14 mouse cellular contexts compared by ENCODE assay signal in genomic region chr11:8634728-8635410, GRCm38 (mm10). TPM values are rescaled to one million over a fixed set of nuclear protein-coding genes. Genes with fewer than 3 reads are reported as not detected.
DNase-seq lines count a peak whose midpoint lies in the region; ATAC-seq and TF ChIP-seq lines count a peak whose summit lies in the region.
"Had no signal": no experiment of that assay in that cellular context is flagged by ENCODE, and none has a peak within 500 bp of the region (broad histone marks: within the 10 kb centered on the region; RNA-seq: fewer than 3 reads in every experiment).

No protein-coding gene starts in this region.

- WGBS in intestine, embryonic 14.5 days: 62% methylated on average over 7 of the region's 7 CpGs
- WGBS in kidney, postnatal 0 days: 46% methylated on average over 7 of the region's 7 CpGs
- 16% methylated on average over 7 of the region's 7 CpGs for WGBS in small intestine, adult 2 months
- WGBS in hindbrain, embryonic 16.5 days: 42% methylated on average over 7 of the region's 7 CpGs

- ATAC-seq in intestine, embryonic 14.5 days (replicated peaks; ENCODE audit: low FRiP score, low TSS enrichment, low read depth): 0 out of 2 replicates have a peak, but pooled peaks have one; percentile 26
- peak; percentile 94 for ATAC-seq in kidney, postnatal 0 days (replicated peaks; ENCODE audit: low FRiP score, low read depth)
- ATAC-seq in hindbrain, embryonic 16.5 days: no peak

- H3K27me3 ChIP-seq in intestine, embryonic 14.5 days (replicated peaks; ENCODE audit: control insufficient read depth, insufficient read depth, low read length): no peaks in the 10 kb centered on the region
- H3K27me3 ChIP-seq in kidney, postnatal 0 days (ENCODE audit: insufficient read depth, low read length): no peaks in the 10 kb centered on the region
- no peaks in the 10 kb centered on the region for H3K27me3 ChIP-seq in small intestine, adult 2 months (ENCODE audit: control insufficient read depth, insufficient read depth, low read length)
- H3K27me3 ChIP-seq in hindbrain, embryonic 16.5 days (replicated peaks; ENCODE audit: control insufficient read depth, insufficient read depth, low read length): no peaks in the 10 kb centered on the region

- TF ChIP-seq CTCF in kidney, postnatal 0 days (IDR thresholded peaks at IDR 0.05; ENCODE audit: low read depth): no peak
- TF ChIP-seq CTCF in small intestine, adult 2 months (IDR thresholded peaks at IDR 0.05; ENCODE audit: extremely low read depth, insufficient read length, insufficient replicate concordance, low read depth, low read length): no peak

- no peak overlapping the region for H3K4me2 ChIP-seq in intestine, embryonic 14.5 days (ENCODE audit: low read length)
- H3K4me2 ChIP-seq in kidney, postnatal 0 days (ENCODE audit: low read length): peak overlapping the region; percentile 18; the same call in 1 of the 2 replicates
- H3K4me2 ChIP-seq in hindbrain, embryonic 16.5 days (ENCODE audit: low read length): no peak overlapping the region

- H3K27ac ChIP-seq in intestine, embryonic 14.5 days (ENCODE audit: low read depth): no peak overlapping the region
- H3K27ac ChIP-seq in kidney, postnatal 0 days: peak overlapping the region; percentile 93
- peak overlapping the region; percentile 98 for H3K27ac ChIP-seq in small intestine, adult 2 months (ENCODE audit: insufficient read depth, low read depth, low read length)
- no peak overlapping the region for H3K27ac ChIP-seq in hindbrain, embryonic 16.5 days (ENCODE audit: low read depth, low read length)

- peaks cover 27% of the 10 kb centered on the region for H3K4me1 ChIP-seq in intestine, embryonic 14.5 days (replicated peaks; ENCODE audit: control insufficient read depth, insufficient read depth, low read length)
- peaks cover 25% of the 10 kb centered on the region for H3K4me1 ChIP-seq in kidney, postnatal 0 days (replicated peaks; ENCODE audit: insufficient read depth, low read length)
- H3K4me1 ChIP-seq in small intestine, adult 2 months (ENCODE audit: control insufficient read depth, insufficient read depth, insufficient read length, low read length): peaks cover 50% of the 10 kb centered on the region
- H3K4me1 ChIP-seq in hindbrain, embryonic 16.5 days (ENCODE audit: control insufficient read depth, insufficient read depth, low read depth, low read length): no peaks in the 10 kb centered on the region; the same call in 1 of the 2 replicates

- H3K36me3 ChIP-seq in intestine, embryonic 14.5 days (ENCODE audit: control insufficient read depth, insufficient read depth, low read length): no peaks in the 10 kb centered on the region
- no peaks in the 10 kb centered on the region for H3K36me3 ChIP-seq in kidney, postnatal 0 days (ENCODE audit: insufficient read depth, low read length)
- no peaks in the 10 kb centered on the region for H3K36me3 ChIP-seq in small intestine, adult 2 months (ENCODE audit: control insufficient read depth, insufficient read depth, low read length)
- H3K36me3 ChIP-seq in hindbrain, embryonic 16.5 days (ENCODE audit: control insufficient read depth, insufficient read depth, low read length): no peaks in the 10 kb centered on the region
- H3K36me3 ChIP-seq: G1E had no signal

- no peaks in the 10 kb centered on the region for H3K9me3 ChIP-seq in intestine, embryonic 14.5 days (ENCODE audit: control insufficient read depth, low read length)
- no peaks in the 10 kb centered on the region for H3K9me3 ChIP-seq in kidney, postnatal 0 days (replicated peaks; ENCODE audit: low read length)
- H3K9me3 ChIP-seq in hindbrain, embryonic 16.5 days (ENCODE audit: control insufficient read depth, low read length): no peaks in the 10 kb centered on the region

- DNase-seq in NIH3T3 (ENCODE audit: low read depth): peak; percentile 31
- no peak for DNase-seq in intestine, embryonic 14.5 days (ENCODE audit: low spot score)
- DNase-seq in kidney, postnatal 0 days (ENCODE audit: low spot score): peak; percentile 69
- DNase-seq in adrenal gland, adult 18-20 months (ENCODE audit: low spot score in 2 of 2): no peak
- no peak for DNase-seq in thymus, postnatal 25 days
- DNase-seq in frontal cortex, postnatal 36 days (ENCODE audit: low spot score in 2 of 2): no peak
- DNase-seq: adrenal gland, postnatal 10 days; heart, postnatal 36 days; layer of hippocampus, adult 9-11 months; lung, postnatal 4 days; right cerebral cortex, postnatal 25 days had no signal

- H3K9ac ChIP-seq in intestine, embryonic 14.5 days (ENCODE audit: low read length): no peak overlapping the region
- H3K9ac ChIP-seq in kidney, postnatal 0 days (ENCODE audit: low read depth, low read length): peak overlapping the region; percentile 31; the same call in 1 of the 2 replicates
- H3K9ac ChIP-seq in hindbrain, embryonic 16.5 days (ENCODE audit: low read depth, low read length): no peak overlapping the region

- no peak for TF ChIP-seq POLR2A in small intestine, adult 2 months (IDR thresholded peaks at IDR 0.05; ENCODE audit: low read depth, low read length)

- H3K4me3 ChIP-seq in intestine, embryonic 14.5 days (ENCODE audit: low read depth, low read length): no peak overlapping the region
- H3K4me3 ChIP-seq in kidney, postnatal 0 days (replicated peaks; ENCODE audit: low read depth, low read length): no peak overlapping the region
- H3K4me3 ChIP-seq in small intestine, adult 2 months (ENCODE audit: low read depth, low read length): no peak overlapping the region
- H3K4me3 ChIP-seq in hindbrain, embryonic 16.5 days (ENCODE audit: low read length): no peak overlapping the region

RNA-seq across cellular contexts. Expression of gene Tns3, which starts 29.5 kb away (rescaled TPM):
- polyA plus RNA-seq in intestine, embryonic 14.5 days (2014; fragmentation: Nextera tagmentation; extraction: Ambion mirVana): 25.7 and 26.7 TPM in 2 replicates
- 17.6 and 18.2 TPM in 2 replicates for polyA plus RNA-seq in kidney, postnatal 0 days (2015; fragmentation: Nextera tagmentation; extraction: Ambion mirVana)
- polyA plus RNA-seq in small intestine, adult 2 months (2012; rRNA removed): 13.3 and 24.9 TPM in 2 replicates
- polyA plus RNA-seq in hindbrain, embryonic 16.5 days (2015; fragmentation: Nextera tagmentation; extraction: Ambion mirVana): 7.5 and 8.6 TPM in 2 replicates
- 10 to 100 TPM; 48.3 to 51.5 TPM for total RNA-seq in adrenal gland, adult 18-20 months (2021)
- polyA plus RNA-seq: G1E had no signal

Comparison
In these comparisons a context has a peak if more than half of its experiments do, and no peak if none do; other contexts are left out.
1. DNase-seq: peak in NIH3T3 (single experiment) and kidney, postnatal 0 days (single experiment); none in intestine, embryonic 14.5 days (single experiment), adrenal gland, adult 18-20 months (0 of 2), thymus, postnatal 25 days (single experiment) and frontal cortex, postnatal 36 days (0 of 2).
2. H3K27ac ChIP-seq: peak in kidney, postnatal 0 days (single experiment) and small intestine, adult 2 months (single experiment); none in intestine, embryonic 14.5 days (single experiment) and hindbrain, embryonic 16.5 days (single experiment).